Mouse (Mus musculus) heart, embryonic 13.5 days (tissue): ENCODE results near the gene Dlg2. TPM values are rescaled to one million over a fixed set of nuclear protein-coding genes. Genes with fewer than 3 reads are reported as not detected.
A peak's percentile ranks its signal among the peaks of the same experiment; 100 is the strongest.

Experiments used
- ATAC-seq: fragments of 200-750 bp; cut with Nextera tagmentation; 2 replicates; pipeline ENCODE4 v1.8.0; 2017; ENCODE audit warnings: moderate TSS enrichment; ENCODE audit not compliant: insufficient number of reproducible peaks, low FRiP score, low TSS enrichment; ENCODE audit errors: extremely low read depth
- H3K27ac ChIP-seq: fragments of 300-500 bp; sonication (generic); replicated peaks from 2 replicates; pipeline ENCODE4 v1.5.1; 2015; ENCODE audit warnings: moderate library complexity, mild to moderate bottlenecking, inconsistent platforms
- H3K27me3 ChIP-seq: fragments of 300-500 bp; sonication (generic); replicated peaks from 2 replicates; pipeline ENCODE4 v1.6.1; 2015; ENCODE audit warnings: mild to moderate bottlenecking, inconsistent platforms
- H3K36me3 ChIP-seq: fragments of 300-500 bp; sonication (generic); 2 replicates; pipeline ENCODE4 v1.6.1; 2015; ENCODE audit warnings: mild to moderate bottlenecking, inconsistent platforms
- H3K4me1 ChIP-seq: fragments of 300-500 bp; sonication (generic); 2 replicates; pipeline ENCODE4 v1.6.1; 2015; ENCODE audit warnings: inconsistent platforms
- H3K4me2 ChIP-seq: fragments of 300-500 bp; sonication (generic); 2 replicates; pipeline ENCODE4 v1.6.1; 2015; ENCODE audit warnings: inconsistent platforms, mild to moderate bottlenecking, moderate library complexity
- H3K4me3 ChIP-seq: fragments of 300-500 bp; sonication (generic); 2 replicates; pipeline ENCODE4 v1.5.1; 2015; ENCODE audit warnings: moderate library complexity, mild to moderate bottlenecking, inconsistent platforms
- H3K9ac ChIP-seq: fragments of 300-500 bp; sonication (generic); 2 replicates; pipeline ENCODE4 v1.6.1; 2015; ENCODE audit warnings: inconsistent platforms, mild to moderate bottlenecking, moderate library complexity
- H3K9me3 ChIP-seq: fragments of 300-500 bp; sonication (generic); 2 replicates; pipeline ENCODE4 v1.6.1; 2016; ENCODE audit warnings: inconsistent platforms
- WGBS: fragments of 180-500 bp; shearing (Covaris S2); methylation state at CpG from one replicate; pipeline ENCODE4 v1.1.7; 2015; ENCODE audit warnings: mixed read lengths; 5-methylcytosine and 5-hydroxymethylcytosine counted together
- polyA plus RNA-seq: library from polyadenylated mRNA; unstranded; fragments of >200 nt; fragmentation: Nextera tagmentation; extraction: Ambion mirVana; gene quantifications from 2 replicates; pipeline ENCODE4 v1.2.1, GENCODE M21; 2015

Gene Dlg2
- polyA plus RNA-seq, 1 experiment from 2014 or later: 7.2 TPM

- 0 out of 2 replicates have a peak, but pooled peaks cover 5% of the 10 kb centered on the region for H3K36me3 ChIP-seq
- H3K27ac ChIP-seq: no peak overlapping the region
- H3K4me1 ChIP-seq: no peaks in the 10 kb centered on the region
- H3K4me3 ChIP-seq: no peak overlapping the region
- H3K27me3 ChIP-seq: no peaks in the 10 kb centered on the region
- H3K9ac ChIP-seq: no peak overlapping the region
- no peaks in the 10 kb centered on the region; the same call in 1 of the 2 replicates for H3K9me3 ChIP-seq
- no peak overlapping the region for H3K4me2 ChIP-seq
- no peak for ATAC-seq
These were observed 1744.1 kb downstream of the Dlg2 start for GRCm38 (mm10) chr7:92220619-92221018.

DNA sequence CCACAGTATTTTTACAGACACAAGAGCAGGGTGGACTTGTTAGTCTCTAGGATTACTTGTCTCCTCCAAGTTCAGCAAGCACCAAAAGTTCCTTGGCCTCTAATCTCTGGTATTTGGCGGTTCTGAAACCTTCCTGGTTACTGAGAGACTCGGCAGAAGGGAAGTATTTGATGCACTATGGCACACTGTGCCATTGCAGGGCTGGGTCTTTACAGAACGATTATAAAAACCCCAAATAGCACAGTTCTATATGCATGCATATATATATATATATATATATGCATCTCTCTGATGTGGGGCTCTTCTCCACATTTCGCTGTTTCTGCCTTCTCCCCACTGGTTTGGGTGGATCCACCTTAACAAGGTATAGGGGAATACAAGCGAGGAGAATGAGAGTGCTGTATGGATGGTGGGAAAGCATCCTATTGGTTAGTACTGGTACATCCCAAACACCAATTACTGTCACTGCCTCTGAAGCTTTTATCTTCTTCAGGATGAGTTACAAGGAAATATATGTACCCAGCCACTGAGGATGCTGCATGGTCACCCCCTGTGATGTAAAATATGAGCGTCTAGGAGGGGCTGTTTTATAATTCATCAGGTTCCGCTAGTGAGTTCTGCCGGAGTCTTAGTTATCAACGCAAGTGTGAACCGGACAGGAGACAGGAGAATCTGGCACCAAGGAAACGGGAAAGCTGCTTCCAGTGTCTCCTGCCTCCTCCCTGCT is 1758.2 kb downstream of the Dlg2 start:
- Histone ChIP-seq H3K4me2 (0 out of 2 replicates have a peak overlapping the region, but pooled peaks have one; percentile 2), H3K4me1 (no peaks in the 10 kb centered on the region), H3K9me3 (no peaks in the 10 kb centered on the region), H3K27me3 (no peaks in the 10 kb centered on the region), H3K4me3 (no peak overlapping the region), H3K9ac (no peak overlapping the region), H3K27ac (no peak overlapping the region), H3K36me3 (no peaks in the 10 kb centered on the region)
- 69% methylated on average over 11 of the region's 11 CpGs for WGBS
- ATAC-seq: no peak

DNA sequence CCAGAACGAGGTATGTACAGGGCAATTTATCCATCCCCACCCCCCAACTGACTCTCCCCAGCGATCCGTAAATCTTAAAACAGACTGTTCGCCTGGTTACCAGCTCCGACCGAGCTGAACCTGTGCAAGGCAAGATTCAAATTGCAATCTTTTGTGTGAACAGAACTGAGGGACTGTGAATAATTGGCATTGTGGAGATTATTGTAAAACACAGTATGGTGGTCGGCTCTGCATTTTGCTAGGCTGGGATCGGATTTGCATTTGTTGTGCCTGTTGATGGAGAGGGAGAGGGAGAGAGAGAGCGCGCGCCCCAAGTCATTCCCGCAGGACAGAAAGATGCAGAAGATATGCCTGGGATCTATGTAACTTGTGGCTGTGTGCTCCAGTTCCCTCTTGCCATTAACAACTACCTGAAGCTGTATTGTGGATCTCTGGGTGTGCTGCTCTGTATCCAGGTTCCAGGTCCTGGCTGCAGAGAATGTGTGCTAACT is 1759.1 kb downstream of the Dlg2 start:
- WGBS: 71% methylated on average over 12 of the region's 12 CpGs
- ATAC-seq: no peak
- Histone ChIP-seq H3K36me3 (no peaks in the 10 kb centered on the region), H3K9me3 (no peaks in the 10 kb centered on the region), H3K9ac (no peak overlapping the region), H3K27me3 (no peaks in the 10 kb centered on the region), H3K4me3 (no peak overlapping the region), H3K4me2 (0 out of 2 replicates have a peak overlapping the region, but pooled peaks have one; percentile 2), H3K27ac (no peak overlapping the region), H3K4me1 (no peaks in the 10 kb centered on the region)

- Histone ChIP-seq H3K4me3 (no peak overlapping the region), H3K9me3 (no peaks in the 10 kb centered on the region), H3K27ac (no peak overlapping the region), H3K4me2 (no peak overlapping the region), H3K4me1 (no peaks in the 10 kb centered on the region), H3K9ac (no peak overlapping the region), H3K27me3 (no peaks in the 10 kb centered on the region), H3K36me3 (no peaks in the 10 kb centered on the region)
- no peak for ATAC-seq
- WGBS: 84% methylated on average over 2 of the region's 2 CpGs
These were observed 1764.4 kb downstream of the Dlg2 start for GRCm38 (mm10) chr7:92240908-92241307.

- no peak for ATAC-seq
- H3K4me1 ChIP-seq: no peaks in the 10 kb centered on the region
- H3K4me2 ChIP-seq: no peak overlapping the region
- no peaks in the 10 kb centered on the region for H3K36me3 ChIP-seq
- H3K9ac ChIP-seq: no peak overlapping the region
- no peak overlapping the region for H3K27ac ChIP-seq
- no peaks in the 10 kb centered on the region for H3K27me3 ChIP-seq
- H3K4me3 ChIP-seq: no peak overlapping the region
- no peaks in the 10 kb centered on the region for H3K9me3 ChIP-seq
- WGBS: 80% methylated on average over 3 of the region's 3 CpGs
These were observed 1771.1 kb downstream of the Dlg2 start for GRCm38 (mm10) chr7:92247594-92247993.

DNA sequence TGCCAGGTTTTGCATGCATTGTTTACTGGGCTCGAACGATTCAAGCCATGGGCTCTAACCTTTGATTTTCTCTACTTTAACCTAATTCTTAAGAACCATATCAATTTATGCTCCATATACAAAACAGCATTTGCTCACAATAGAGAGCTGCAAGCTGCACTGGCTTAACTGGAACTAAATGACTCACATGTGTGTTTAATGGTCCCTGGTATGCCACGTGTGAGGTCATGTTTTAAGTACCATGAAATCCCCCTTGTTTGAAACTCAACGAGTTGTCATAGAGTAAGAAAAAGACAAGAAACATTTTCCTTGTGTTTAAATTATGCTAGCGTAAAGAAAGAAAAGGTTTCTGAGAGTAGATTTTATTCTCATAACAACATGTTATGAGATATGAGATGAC is 1772.1 kb downstream of the Dlg2 start:
- no peaks in the 10 kb centered on the region for H3K36me3 ChIP-seq
- H3K9ac ChIP-seq: no peak overlapping the region
- 76% methylated on average over 5 of the region's 5 CpGs for WGBS
- H3K27me3 ChIP-seq: no peaks in the 10 kb centered on the region
- H3K9me3 ChIP-seq: no peaks in the 10 kb centered on the region
- no peaks in the 10 kb centered on the region for H3K4me1 ChIP-seq
- no peak overlapping the region for H3K4me3 ChIP-seq
- no peak for ATAC-seq
- no peak overlapping the region for H3K4me2 ChIP-seq
- no peak overlapping the region for H3K27ac ChIP-seq

- Histone ChIP-seq H3K4me1 (peaks cover 29% of the 10 kb centered on the region), H3K27me3 (no peaks in the 10 kb centered on the region), H3K27ac (no peak overlapping the region), H3K9me3 (no peaks in the 10 kb centered on the region), H3K4me3 (no peak overlapping the region), H3K36me3 (no peaks in the 10 kb centered on the region), H3K4me2 (no peak overlapping the region), H3K9ac (no peak overlapping the region)
- WGBS: 78% methylated on average over 4 of the region's 4 CpGs
- no peak for ATAC-seq
These were observed 1781.7 kb downstream of the Dlg2 start for GRCm38 (mm10) chr7:92258148-92258547.

GRCm38 (mm10) chr7:92258701-92259100 is 1782.2 kb downstream of the Dlg2 start:
- Histone ChIP-seq H3K4me3 (no peak overlapping the region), H3K9ac (no peak overlapping the region), H3K4me2 (no peak overlapping the region), H3K4me1 (peaks cover 29% of the 10 kb centered on the region), H3K27me3 (no peaks in the 10 kb centered on the region), H3K27ac (no peak overlapping the region), H3K9me3 (no peaks in the 10 kb centered on the region), H3K36me3 (no peaks in the 10 kb centered on the region)
- ATAC-seq: no peak
- 63% methylated on average over 3 of the region's 3 CpGs for WGBS

GRCm38 (mm10) chr7:92264325-92264724 is 1787.9 kb downstream of the Dlg2 start:
- ATAC-seq: no peak
- Histone ChIP-seq H3K4me1 (no peaks in the 10 kb centered on the region), H3K9me3 (no peaks in the 10 kb centered on the region), H3K4me2 (no peak overlapping the region), H3K4me3 (no peak overlapping the region), H3K27ac (no peak overlapping the region), H3K9ac (no peak overlapping the region), H3K27me3 (no peaks in the 10 kb centered on the region), H3K36me3 (no peaks in the 10 kb centered on the region)
- 84% methylated on average over 3 of the region's 3 CpGs for WGBS

GRCm38 (mm10) chr7:92264964-92265363 is 1788.5 kb downstream of the Dlg2 start:
- no peak overlapping the region for H3K27ac ChIP-seq
- H3K36me3 ChIP-seq: no peaks in the 10 kb centered on the region
- H3K9ac ChIP-seq: no peak overlapping the region
- H3K4me3 ChIP-seq: no peak overlapping the region
- no peak overlapping the region for H3K4me2 ChIP-seq
- no peak for ATAC-seq
- H3K27me3 ChIP-seq: no peaks in the 10 kb centered on the region
- H3K9me3 ChIP-seq: no peaks in the 10 kb centered on the region
- H3K4me1 ChIP-seq: no peaks in the 10 kb centered on the region

DNA sequence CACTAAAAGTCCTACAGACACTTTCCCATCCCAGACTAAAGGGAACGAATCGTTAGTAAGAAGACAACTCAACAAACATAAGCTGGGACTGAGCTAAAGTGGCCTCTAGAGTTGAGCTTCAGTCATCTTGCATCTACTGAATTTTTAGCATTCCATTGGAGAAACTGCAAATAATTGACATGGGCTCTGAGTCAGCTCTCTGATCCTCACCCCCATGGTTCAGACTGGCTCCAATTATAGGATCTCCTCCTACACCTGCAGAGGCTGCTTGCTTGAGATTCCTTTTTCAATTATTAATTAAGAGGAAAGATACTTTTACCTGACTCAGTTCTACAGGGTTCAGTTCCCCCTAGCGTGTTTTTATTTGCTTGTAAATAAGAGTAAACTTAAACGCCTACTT is 1798.9 kb downstream of the Dlg2 start:
- no peaks in the 10 kb centered on the region for H3K36me3 ChIP-seq

GRCm38 (mm10) chr7:92277629-92278028 is 1801.2 kb downstream of the Dlg2 start:
- Histone ChIP-seq H3K9me3 (no peaks in the 10 kb centered on the region), H3K27me3 (no peaks in the 10 kb centered on the region), H3K4me3 (no peak overlapping the region), H3K27ac (no peak overlapping the region), H3K4me1 (peaks cover 12% of the 10 kb centered on the region), H3K9ac (no peak overlapping the region), H3K4me2 (no peak overlapping the region), H3K36me3 (no peaks in the 10 kb centered on the region)
- no peak for ATAC-seq
- 66% methylated on average over 4 of the region's 4 CpGs for WGBS

More for the DNA sequence above, 1798.9 kb downstream of the Dlg2 start:
- Histone ChIP-seq H3K27ac (no peak overlapping the region), H3K4me1 (peaks cover 3% of the 10 kb centered on the region; the same call in 1 of the 2 replicates), H3K9me3 (no peaks in the 10 kb centered on the region), H3K27me3 (no peaks in the 10 kb centered on the region), H3K9ac (no peak overlapping the region), H3K4me3 (no peak overlapping the region), H3K4me2 (no peak overlapping the region)
- WGBS: 70% methylated on average over 4 of the region's 4 CpGs
- ATAC-seq: no peak
